Mouse (Mus musculus): ENCODE measurements at regions not wholly inside any gene's neighbourhood (a gene's known extent, or its start where the extent isn't known, plus 50 kb on each side); places are given as distances from the start of the nearest gene placed in this dataset.

DNA sequence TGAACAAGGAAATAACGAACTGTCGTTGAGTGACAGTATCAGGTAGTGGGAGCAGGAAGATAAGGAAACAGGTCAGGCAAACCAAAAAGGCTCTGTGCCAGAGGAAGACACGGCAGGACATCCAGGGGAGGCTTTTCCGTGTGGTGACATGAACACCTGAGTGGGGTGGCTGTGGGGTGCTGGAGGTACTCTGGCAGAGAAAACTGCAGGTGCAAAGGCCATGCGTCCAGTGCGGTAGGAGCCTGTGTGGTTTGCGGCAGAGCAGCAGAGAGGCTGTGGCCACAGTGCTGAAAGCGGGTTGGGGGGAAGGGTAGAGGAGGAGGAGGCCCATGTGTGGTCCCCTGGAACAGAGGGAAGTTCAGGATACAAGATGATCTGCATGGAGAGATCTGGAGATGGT is 153.3 kb downstream of the Chst1 start:
- Histone ChIP-seq H3K27me3 (no peaks in the 10 kb centered on the region), H3K4me1 (no peaks in the 10 kb centered on the region), H3K4me2 (no peak overlapping the region), H3K9ac (no peak overlapping the region), H3K9me3 (no peaks in the 10 kb centered on the region), H3K27ac (no peak overlapping the region), H3K4me3 (no peak overlapping the region), H3K36me3 (no peaks in the 10 kb centered on the region)
- ATAC-seq (ENCODE audit: insufficient number of reproducible peaks, insufficient read depth, low FRiP score, low TSS enrichment, low read depth), result no peak
- 81% methylated on average over 8 of the region's 8 CpGs for WGBS

DNA sequence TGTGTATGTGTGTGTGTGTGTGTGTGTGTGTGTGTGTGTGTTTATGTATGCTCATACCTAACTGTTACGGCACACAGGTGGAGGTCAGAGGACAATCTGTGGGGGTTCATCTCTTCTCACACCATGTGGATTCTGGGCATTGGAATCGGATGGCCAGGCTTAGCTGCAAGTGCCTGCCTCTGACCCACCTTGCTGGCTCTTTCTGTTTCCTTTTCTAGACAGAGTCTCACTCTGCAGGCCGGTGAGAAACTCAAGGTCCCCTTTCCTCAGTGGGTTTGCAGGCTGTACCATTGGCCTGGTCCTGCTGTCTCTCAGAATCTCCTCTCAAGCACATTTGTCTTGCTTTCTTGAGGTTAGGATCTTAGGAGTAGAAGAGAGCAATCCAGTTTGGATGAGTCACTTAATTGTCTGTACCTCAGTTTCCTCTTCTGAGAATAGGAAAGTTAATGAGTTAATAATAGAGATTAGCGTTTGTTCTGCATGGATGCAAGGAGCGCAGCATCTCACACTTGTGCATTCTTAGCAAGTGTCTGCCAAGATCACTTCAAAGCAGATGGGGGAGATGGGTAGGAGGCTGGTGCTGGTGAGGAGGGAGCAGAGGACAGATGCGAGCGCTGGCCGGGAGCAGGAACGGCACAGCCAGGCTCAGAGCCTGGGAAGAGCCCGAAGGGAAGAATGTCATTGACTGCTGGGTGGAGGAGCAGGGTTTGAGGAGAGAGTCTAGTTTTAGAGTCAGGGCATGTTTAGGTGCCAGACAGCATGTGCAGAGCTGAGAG is 155.2 kb downstream of the Chst1 start:
- Histone ChIP-seq H3K27ac (no peak overlapping the region), H3K4me1 (no peaks in the 10 kb centered on the region), H3K9me3 (no peaks in the 10 kb centered on the region), H3K4me2 (no peak overlapping the region), H3K36me3 (no peaks in the 10 kb centered on the region), H3K4me3 (no peak overlapping the region), H3K9ac (no peak overlapping the region), H3K27me3 (no peaks in the 10 kb centered on the region)
- WGBS, result 69% methylated on average over 10 of the region's 10 CpGs
- ATAC-seq (ENCODE audit: insufficient number of reproducible peaks, insufficient read depth, low FRiP score, low TSS enrichment, low read depth), result no peak

DNA sequence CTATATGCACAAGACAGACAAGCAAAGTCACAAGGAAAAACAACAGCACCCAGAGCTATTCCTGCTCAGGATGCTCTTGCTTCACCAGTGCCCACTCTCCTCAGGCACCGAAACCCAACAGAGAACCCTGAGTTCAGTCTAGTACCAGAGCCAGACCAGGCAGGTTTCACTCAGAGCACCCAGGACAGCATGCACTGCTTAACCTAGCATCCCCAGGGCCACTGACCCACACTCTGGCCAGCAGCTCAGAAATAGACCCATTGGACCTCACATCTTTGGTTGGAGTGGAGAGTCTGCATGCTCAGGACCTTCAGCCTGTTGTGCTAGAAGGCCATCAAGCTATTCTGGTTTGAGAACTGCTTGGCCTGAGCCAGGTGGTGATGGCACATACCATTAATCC is 157.0 kb downstream of the Chst1 start:
- H3K4me2 ChIP-seq, result no peak overlapping the region
- no peak for ATAC-seq (ENCODE audit: insufficient number of reproducible peaks, insufficient read depth, low FRiP score, low TSS enrichment, low read depth)
- no peak overlapping the region for H3K4me3 ChIP-seq
- H3K36me3 ChIP-seq, result no peaks in the 10 kb centered on the region
- no peaks in the 10 kb centered on the region for H3K9me3 ChIP-seq
- H3K9ac ChIP-seq, result no peak overlapping the region
- H3K4me1 ChIP-seq, result no peaks in the 10 kb centered on the region
- no peaks in the 10 kb centered on the region for H3K27me3 ChIP-seq
- no peak overlapping the region for H3K27ac ChIP-seq
- WGBS, result 97% methylated on average over 1 of the region's 1 CpGs

DNA sequence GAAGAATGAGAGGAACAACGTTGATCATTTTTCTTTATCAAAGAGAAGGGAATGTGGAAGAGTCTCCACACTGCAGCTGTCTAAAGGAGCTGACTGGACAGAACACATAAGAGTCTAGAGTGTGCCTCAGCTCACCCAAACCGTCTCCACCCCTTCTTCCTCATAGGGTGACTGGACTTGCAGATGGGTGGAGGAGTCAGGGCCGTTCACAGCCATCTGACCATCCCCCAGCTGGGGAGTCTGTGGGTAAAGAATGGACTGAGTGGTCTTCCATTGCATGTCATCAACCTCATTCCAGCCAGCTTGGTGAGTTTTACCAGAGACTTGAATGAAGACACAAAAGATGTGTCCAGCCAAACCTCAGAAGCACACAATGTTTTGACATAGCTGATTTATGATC is 156.1 kb upstream of the Syt13 start:
- H3K4me2 ChIP-seq, result no peak overlapping the region
- H3K4me3 ChIP-seq, result no peak overlapping the region
- H3K9ac ChIP-seq, result no peak overlapping the region
- no peaks in the 10 kb centered on the region for H3K27me3 ChIP-seq
- H3K27ac ChIP-seq, result no peak overlapping the region
- WGBS, result 71% methylated on average over 3 of the region's 3 CpGs
- H3K36me3 ChIP-seq, result no peaks in the 10 kb centered on the region
- no peaks in the 10 kb centered on the region for H3K9me3 ChIP-seq
- H3K4me1 ChIP-seq, result no peaks in the 10 kb centered on the region
- no peak for ATAC-seq (ENCODE audit: insufficient number of reproducible peaks, insufficient read depth, low FRiP score, low TSS enrichment, low read depth)

DNA sequence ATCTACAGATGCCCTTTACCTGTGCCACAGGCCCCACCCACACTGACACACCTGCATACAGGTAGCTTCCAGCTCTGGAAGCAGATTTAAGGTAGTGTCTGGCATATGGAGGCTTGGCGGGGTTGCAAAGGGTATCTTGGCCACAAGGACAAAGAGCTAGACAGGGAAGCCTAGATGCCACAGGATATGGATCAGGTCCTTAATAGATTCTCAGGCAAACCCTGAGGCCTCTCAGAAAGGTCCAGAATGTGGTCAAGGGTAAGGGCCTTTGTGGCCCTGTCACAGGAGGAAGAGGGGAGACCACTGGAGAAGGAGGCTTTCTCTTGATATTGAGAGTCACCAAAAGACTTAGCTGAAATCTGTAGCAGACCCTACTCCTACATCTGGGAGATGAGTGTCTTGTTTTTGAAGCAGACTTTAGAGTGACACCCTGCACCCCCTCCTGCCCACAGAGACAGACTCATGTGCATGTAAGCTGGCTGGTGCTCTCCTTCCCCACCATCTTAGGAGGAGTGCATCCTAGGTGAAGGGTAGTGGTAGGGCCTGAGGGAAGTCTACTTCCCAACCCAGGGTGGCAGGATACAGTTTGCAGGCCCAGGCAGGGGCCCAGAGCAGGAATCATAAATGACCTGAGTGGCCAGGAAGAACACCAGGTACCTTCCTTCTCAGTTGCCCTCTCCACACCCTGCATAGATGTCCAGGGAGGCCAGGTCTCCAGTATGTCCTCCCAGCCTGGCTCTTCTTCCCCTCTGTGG is 150.8 kb upstream of the Syt13 start:
- Histone ChIP-seq H3K27me3 (no peaks in the 10 kb centered on the region), H3K4me2 (no peak overlapping the region), H3K36me3 (no peaks in the 10 kb centered on the region), H3K4me1 (no peaks in the 10 kb centered on the region), H3K9me3 (no peaks in the 10 kb centered on the region), H3K9ac (no peak overlapping the region), H3K27ac (no peak overlapping the region), H3K4me3 (no peak overlapping the region)
- WGBS, result 90% methylated on average over 1 of the region's 1 CpGs
- no peak for ATAC-seq (ENCODE audit: insufficient number of reproducible peaks, insufficient read depth, low FRiP score, low TSS enrichment, low read depth)

DNA sequence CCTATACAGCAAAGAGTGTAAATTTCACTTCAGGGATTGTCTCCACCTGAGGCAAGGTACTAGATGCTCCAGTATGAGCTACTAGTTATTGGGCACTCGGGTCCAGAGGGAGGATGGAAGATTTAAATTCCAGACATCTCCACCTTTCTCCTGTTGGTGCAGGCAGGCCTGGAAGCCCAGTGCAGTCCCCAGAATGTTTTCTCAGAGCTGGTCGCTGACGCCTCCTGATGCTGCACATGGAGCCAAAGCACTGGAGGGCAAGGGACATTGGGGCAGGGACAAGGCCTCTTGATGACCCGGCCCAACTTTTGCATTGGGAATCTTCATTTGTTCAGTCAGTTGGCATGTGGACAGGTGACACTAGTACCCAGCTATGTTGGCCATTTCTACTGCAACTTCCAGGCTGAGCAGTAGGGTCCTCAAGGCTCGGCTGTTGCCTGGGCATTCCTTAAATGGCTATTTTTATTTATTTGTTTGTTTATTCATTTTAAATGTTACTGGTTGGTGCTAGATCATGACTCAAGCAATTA is 147.4 kb upstream of the Syt13 start:
- Histone ChIP-seq H3K4me2 (no peak overlapping the region), H3K9me3 (no peaks in the 10 kb centered on the region), H3K4me1 (no peaks in the 10 kb centered on the region), H3K36me3 (no peaks in the 10 kb centered on the region), H3K9ac (no peak overlapping the region), H3K27me3 (no peaks in the 10 kb centered on the region), H3K27ac (no peak overlapping the region), H3K4me3 (no peak overlapping the region)
- no peak for ATAC-seq (ENCODE audit: insufficient number of reproducible peaks, insufficient read depth, low FRiP score, low TSS enrichment, low read depth)
- 82% methylated on average over 5 of the region's 5 CpGs for WGBS

DNA sequence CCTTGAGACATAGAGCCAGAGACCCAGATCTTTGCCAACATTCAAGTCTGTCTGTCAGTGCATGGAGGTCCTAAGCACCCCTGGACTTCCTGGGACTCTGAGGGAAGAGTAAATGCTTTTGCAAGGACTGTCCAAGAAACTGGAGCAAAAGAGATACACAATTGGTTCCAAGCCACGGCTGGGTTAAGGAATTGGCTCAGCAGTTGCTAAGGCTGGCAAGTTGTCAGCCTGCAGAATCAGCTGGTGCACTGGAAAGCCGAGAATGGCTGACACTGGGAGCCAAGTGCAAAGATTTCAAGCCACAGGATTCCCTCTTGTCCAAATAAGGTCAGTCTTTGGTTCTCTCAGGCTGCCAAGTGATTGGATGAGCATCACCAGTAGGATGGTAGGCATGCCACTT is 146.8 kb upstream of the Syt13 start:
- Histone ChIP-seq H3K4me2 (no peak overlapping the region), H3K4me3 (no peak overlapping the region), H3K9ac (no peak overlapping the region), H3K27me3 (no peaks in the 10 kb centered on the region), H3K4me1 (no peaks in the 10 kb centered on the region), H3K27ac (no peak overlapping the region), H3K36me3 (no peaks in the 10 kb centered on the region), H3K9me3 (no peaks in the 10 kb centered on the region)
- 61% methylated on average over 2 of the region's 2 CpGs for WGBS
- ATAC-seq (ENCODE audit: insufficient number of reproducible peaks, insufficient read depth, low FRiP score, low TSS enrichment, low read depth), result no peak

DNA sequence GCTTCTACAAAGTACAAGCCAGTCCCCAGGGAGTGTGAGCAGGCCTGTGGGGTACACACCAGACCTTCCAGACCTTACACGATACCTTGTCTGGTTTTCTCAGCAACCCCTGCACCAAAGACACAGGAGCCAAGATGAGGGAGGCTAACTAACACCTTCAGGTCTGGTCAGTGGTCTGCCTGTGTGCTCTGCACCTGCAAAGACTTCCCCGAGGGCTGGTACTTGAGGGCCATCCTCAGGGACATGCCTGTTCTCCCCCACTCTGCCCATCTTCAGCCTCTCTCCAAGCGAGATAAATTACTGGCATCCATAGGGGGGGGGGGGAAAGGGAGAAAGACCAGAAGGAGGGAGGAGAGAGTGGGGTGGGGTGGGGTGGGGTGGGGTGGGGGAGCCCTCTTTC is 145.8 kb upstream of the Syt13 start:
- Histone ChIP-seq H3K9ac (no peak overlapping the region), H3K27ac (no peak overlapping the region), H3K4me2 (no peak overlapping the region), H3K4me1 (no peaks in the 10 kb centered on the region), H3K4me3 (no peak overlapping the region), H3K36me3 (no peaks in the 10 kb centered on the region), H3K27me3 (no peaks in the 10 kb centered on the region), H3K9me3 (no peaks in the 10 kb centered on the region)
- 56% methylated on average over 3 of the region's 3 CpGs for WGBS
- ATAC-seq (ENCODE audit: insufficient number of reproducible peaks, insufficient read depth, low FRiP score, low TSS enrichment, low read depth), result no peak

DNA sequence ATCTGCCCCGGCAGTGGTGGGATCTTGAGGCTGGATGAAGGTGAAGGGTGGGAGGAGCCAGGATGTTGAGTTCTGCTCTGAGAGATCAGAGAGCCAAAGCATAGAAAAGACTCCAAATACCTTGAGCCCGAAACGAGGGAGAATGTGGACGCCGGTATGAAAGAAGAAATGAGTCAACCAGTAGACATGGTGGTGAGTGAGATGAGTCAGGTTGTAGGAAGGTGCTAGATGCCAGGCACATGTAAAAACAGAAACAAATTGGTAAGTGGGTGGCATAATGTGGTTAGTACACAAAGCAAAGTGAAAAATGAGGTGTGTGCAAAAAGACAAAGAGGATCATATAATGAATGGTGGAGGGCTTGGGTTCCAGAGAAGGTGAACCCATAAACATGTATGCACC is 144.8 kb upstream of the Syt13 start:
- Histone ChIP-seq H3K4me3 (no peak overlapping the region), H3K4me1 (no peaks in the 10 kb centered on the region), H3K27me3 (no peaks in the 10 kb centered on the region), H3K9me3 (no peaks in the 10 kb centered on the region), H3K9ac (no peak overlapping the region), H3K36me3 (no peaks in the 10 kb centered on the region), H3K27ac (no peak overlapping the region), H3K4me2 (no peak overlapping the region)
- WGBS, result 80% methylated on average over 5 of the region's 5 CpGs
- no peak for ATAC-seq (ENCODE audit: insufficient number of reproducible peaks, insufficient read depth, low FRiP score, low TSS enrichment, low read depth)

DNA sequence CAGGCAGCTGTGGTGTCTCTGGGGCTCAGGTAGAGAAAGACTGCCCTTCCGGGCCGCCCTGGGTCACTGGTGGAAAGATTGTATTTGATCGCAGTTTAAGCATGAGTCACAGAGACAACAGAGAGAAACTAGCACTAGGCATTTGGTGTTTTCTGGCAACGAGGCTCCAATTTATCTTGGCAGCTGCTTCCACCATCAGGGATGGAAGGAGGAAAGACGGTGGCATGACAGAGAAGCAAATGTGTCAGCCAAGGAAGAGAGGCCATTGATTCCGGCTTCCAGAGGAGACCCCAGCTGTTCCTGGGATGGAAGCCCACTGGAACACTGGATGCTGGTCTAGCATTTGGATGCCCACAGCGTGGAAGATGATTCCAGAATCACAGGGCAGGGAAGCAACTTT is 142.3 kb upstream of the Syt13 start:
- WGBS, result 75% methylated on average over 7 of the region's 7 CpGs
- no peaks in the 10 kb centered on the region for H3K36me3 ChIP-seq
- no peak overlapping the region for H3K9ac ChIP-seq
- H3K4me3 ChIP-seq, result no peak overlapping the region
- H3K9me3 ChIP-seq, result no peaks in the 10 kb centered on the region
- H3K27ac ChIP-seq, result no peak overlapping the region
- H3K4me2 ChIP-seq, result no peak overlapping the region
- no peaks in the 10 kb centered on the region for H3K4me1 ChIP-seq
- ATAC-seq (ENCODE audit: insufficient number of reproducible peaks, insufficient read depth, low FRiP score, low TSS enrichment, low read depth), result no peak
- no peaks in the 10 kb centered on the region for H3K27me3 ChIP-seq

DNA sequence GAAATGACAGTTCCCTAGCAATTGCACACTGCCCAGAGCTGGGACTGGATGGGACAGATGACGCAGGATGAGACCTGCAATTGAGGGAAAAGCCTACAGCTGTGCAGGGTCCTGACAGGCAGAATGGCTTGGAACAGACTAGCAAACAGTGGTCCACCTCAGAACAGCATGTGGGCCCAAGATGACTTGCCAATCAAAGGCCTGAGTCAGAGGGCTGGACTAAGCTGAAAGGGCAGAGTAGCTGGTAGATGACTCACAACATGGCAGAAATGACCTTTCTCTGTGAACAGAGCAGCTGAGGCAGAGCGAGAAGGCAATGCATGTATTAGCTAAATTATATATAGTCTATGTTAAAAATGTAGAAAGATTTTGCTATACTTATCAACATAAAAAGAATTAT is 138.4 kb upstream of the Syt13 start:
- Histone ChIP-seq H3K9ac (no peak overlapping the region), H3K9me3 (no peaks in the 10 kb centered on the region), H3K4me1 (no peaks in the 10 kb centered on the region), H3K36me3 (no peaks in the 10 kb centered on the region), H3K27me3 (no peaks in the 10 kb centered on the region), H3K4me2 (no peak overlapping the region), H3K4me3 (no peak overlapping the region), H3K27ac (no peak overlapping the region)
- WGBS, result 84% methylated on average over 2 of the region's 2 CpGs
- ATAC-seq (ENCODE audit: insufficient number of reproducible peaks, insufficient read depth, low FRiP score, low TSS enrichment, low read depth), result no peak

DNA sequence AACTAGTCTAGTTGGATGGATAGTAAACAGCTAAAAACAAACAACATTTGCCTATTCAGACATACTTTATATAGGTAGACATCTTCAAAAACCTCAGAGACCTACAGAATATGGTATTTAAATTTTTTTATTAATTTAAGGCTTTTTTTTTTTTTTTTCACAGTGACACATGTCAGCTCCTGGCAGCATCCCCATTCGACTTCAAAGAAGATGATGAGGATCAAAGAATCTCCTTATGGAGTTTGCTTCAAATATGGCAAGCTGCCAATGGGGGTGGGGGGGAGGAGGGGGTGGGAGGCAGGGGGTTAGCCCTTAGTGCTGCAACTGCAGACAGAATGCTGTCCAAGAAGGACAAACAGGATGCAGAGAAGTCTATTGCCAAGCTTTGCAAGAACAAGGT is 135.8 kb upstream of the Syt13 start:
- Histone ChIP-seq H3K4me2 (no peak overlapping the region), H3K9me3 (no peaks in the 10 kb centered on the region), H3K9ac (no peak overlapping the region), H3K27me3 (no peaks in the 10 kb centered on the region), H3K4me1 (no peaks in the 10 kb centered on the region), H3K27ac (no peak overlapping the region), H3K4me3 (no peak overlapping the region), H3K36me3 (no peaks in the 10 kb centered on the region)
- WGBS, result 42% methylated on average over 1 of the region's 1 CpGs
- no peak for ATAC-seq (ENCODE audit: insufficient number of reproducible peaks, insufficient read depth, low FRiP score, low TSS enrichment, low read depth)

Data from embryonic facial prominence, embryonic 13.5 days (tissue).